Mouse (Mus musculus): Measurements from ENCODE around the gene Krtap17-1.

Gene Krtap17-1

GRCm38 (mm10) chr11:99993620-99994383 is at the start of gene Krtap17-1:
TSS of gene Krtap17-1 (minus strand) at chr11:99993994.
- no peak for DNase-seq

- DNase-seq: no peak
Measured at GRCm38 (mm10) chr11:100041454-100041853, 47.7 kb upstream of the Krtap17-1 start, which contains the start of gene Krt34. TSS of gene Krt34 (minus strand) at chr11:100041554.

- no peak for DNase-seq
Measured at GRCm38 (mm10) chr11:100029768-100030167, 36.0 kb upstream of the Krtap17-1 start, which contains the start of gene Krt33b. TSS of gene Krt33b (minus strand) at chr11:100029868.

- no peak for DNase-seq
Measured at GRCm38 (mm10) chr11:100021438-100021837, 27.6 kb upstream of the Krtap17-1 start.

- no peak for DNase-seq
Measured at GRCm38 (mm10) chr11:100019466-100019865, 25.7 kb upstream of the Krtap17-1 start.

GRCm38 (mm10) chr11:100016112-100016511 is 22.3 kb upstream of the Krtap17-1 start, which contains the start of gene Krt33a:
TSS of gene Krt33a (minus strand) at chr11:100016212.
- DNase-seq: no peak

GRCm38 (mm10) chr11:100013691-100014171 is 19.9 kb upstream of the Krtap17-1 start:
- DNase-seq: no peak

GRCm38 (mm10) chr11:100010682-100011081 is 16.9 kb upstream of the Krtap17-1 start:
- no peak for DNase-seq

- no peak for DNase-seq
Measured at GRCm38 (mm10) chr11:100008336-100008735, 14.5 kb upstream of the Krtap17-1 start.

GRCm38 (mm10) chr11:100006624-100007023 is 12.8 kb upstream of the Krtap17-1 start:
- DNase-seq: no peak

GRCm38 (mm10) chr11:100005905-100006304 is 12.1 kb upstream of the Krtap17-1 start:
- DNase-seq: no peak

- peak; percentile 39 to 58 for DNase-seq
Measured at GRCm38 (mm10) chr11:100004846-100005245, 11.1 kb upstream of the Krtap17-1 start.

GRCm38 (mm10) chr11:99999091-99999490 is 5.3 kb upstream of the Krtap17-1 start:
- DNase-seq: no peak

GRCm38 (mm10) chr11:99994384-99994661 is 529 bp upstream of the Krtap17-1 start:
- no peak for DNase-seq

- DNase-seq: no peak
Measured at GRCm38 (mm10) chr11:99990571-99990970, 3.2 kb downstream of the Krtap17-1 start.

- no peak for DNase-seq
Measured at GRCm38 (mm10) chr11:99989881-99990405, 3.9 kb downstream of the Krtap17-1 start.

- DNase-seq: no peak
Measured at GRCm38 (mm10) chr11:99988530-99988929, 5.3 kb downstream of the Krtap17-1 start.

- DNase-seq: no peak
Measured at GRCm38 (mm10) chr11:99986180-99986647, 7.6 kb downstream of the Krtap17-1 start, which contains the start of gene Krtap16-1. TSS of gene Krtap16-1 (minus strand) at chr11:99986597.

GRCm38 (mm10) chr11:99985291-99986092 is 8.3 kb downstream of the Krtap17-1 start:
- DNase-seq: peak in 1 of 2 experiments; percentile 37

- DNase-seq: no peak
Measured at GRCm38 (mm10) chr11:99983442-99983841, 10.4 kb downstream of the Krtap17-1 start.

- DNase-seq: no peak
Measured at GRCm38 (mm10) chr11:99982731-99983130, 11.1 kb downstream of the Krtap17-1 start.

- DNase-seq: no peak
Measured at GRCm38 (mm10) chr11:99978953-99979352, 14.8 kb downstream of the Krtap17-1 start, which contains the start of gene Krtap29-1. TSS of gene Krtap29-1 (minus strand) at chr11:99979053.

- no peak for DNase-seq
Measured at GRCm38 (mm10) chr11:99965961-99966360, 27.8 kb downstream of the Krtap17-1 start.
